Mouse (Mus musculus): Measurements from ENCODE around the gene Gnptg.

- TF ChIP-seq CTCF (IDR thresholded peaks at IDR 0.05; ENCODE audit: low read depth) (peak; percentile 68), EP300 (IDR thresholded peaks at IDR 0.05; ENCODE audit: low read depth) (no peak)
These were observed 24.5 kb upstream of the Gnptg start for GRCm38 (mm10) chr17:25264453-25264852.
